Mouse (Mus musculus) stomach, postnatal 0 days (tissue): ENCODE measurements at regions not wholly inside any gene's neighbourhood (a gene's known extent, or its start where the extent isn't known, plus 50 kb on each side); places are given as distances from the start of the nearest gene placed in this dataset.

Experiments
- ATAC-seq: fragments of 200-750 bp; cut with Nextera tagmentation; 2 replicates; pipeline ENCODE4 v1.8.0; 2017; ENCODE audit not compliant: low FRiP score, low TSS enrichment
- DNase-seq: peaks from one replicate; pipeline ENCODE4 v3.0.0-alpha.2; 2016; ENCODE audit warnings: low spot score
- H3K27ac ChIP-seq: fragments of 300-500 bp; sonication (generic); replicated peaks from 2 replicates; pipeline ENCODE4 v1.5.1; 2014; ENCODE audit warnings: mild to moderate bottlenecking, control low read depth
- H3K27me3 ChIP-seq: fragments of 300-500 bp; sonication (generic); 2 replicates; pipeline ENCODE4 v1.6.1; 2014; ENCODE audit warnings: low read length; ENCODE audit not compliant: control insufficient read depth, insufficient read depth
- H3K36me3 ChIP-seq: fragments of 300-500 bp; sonication (generic); 2 replicates; pipeline ENCODE4 v1.6.1; 2014; ENCODE audit warnings: low read length, mixed read lengths; ENCODE audit not compliant: control insufficient read depth, insufficient read depth
- H3K4me1 ChIP-seq: fragments of 300-500 bp; sonication (generic); replicated peaks from 2 replicates; pipeline ENCODE4 v1.6.1; 2014; ENCODE audit warnings: antibody characterized with exemption; ENCODE audit not compliant: control insufficient read depth, insufficient read depth
- H3K4me2 ChIP-seq: fragments of 300-500 bp; sonication (generic); replicated peaks from 2 replicates; pipeline ENCODE4 v1.6.1; 2014; ENCODE audit warnings: low read depth, mild to moderate bottlenecking, control low read depth, moderate library complexity
- H3K4me3 ChIP-seq: fragments of 300-500 bp; sonication (generic); 2 replicates; pipeline ENCODE4 v1.5.1; 2014; ENCODE audit warnings: low read depth, low read length, control low read depth
- H3K9ac ChIP-seq: fragments of 300-500 bp; sonication (generic); 2 replicates; pipeline ENCODE4 v1.6.1; 2014; ENCODE audit warnings: mild to moderate bottlenecking, low read length, control low read depth, mixed read lengths
- H3K9me3 ChIP-seq: fragments of 300-500 bp; sonication (generic); 2 replicates; pipeline ENCODE4 v1.6.1; 2016; ENCODE audit warnings: low read length; ENCODE audit not compliant: control insufficient read depth
- CTCF ChIP-seq: IDR thresholded peaks from 2 replicates; pipeline ENCODE4 v1.5.1; 2016; ENCODE audit warnings: antibody characterized with exemption, low read depth, mild to moderate bottlenecking, moderate library complexity
- EP300 ChIP-seq: optimal IDR thresholded peaks from 2 replicates; pipeline ENCODE3; 2016; ENCODE audit warnings: antibody characterized with exemption
- WGBS: fragments of 180-500 bp; shearing (Covaris S2); extraction: QIAGEN DNeasy Blood & Tissue Kit; methylation state at CpG from one replicate; pipeline ENCODE4 v1.1.7; 2014; 5-methylcytosine and 5-hydroxymethylcytosine counted together

DNA sequence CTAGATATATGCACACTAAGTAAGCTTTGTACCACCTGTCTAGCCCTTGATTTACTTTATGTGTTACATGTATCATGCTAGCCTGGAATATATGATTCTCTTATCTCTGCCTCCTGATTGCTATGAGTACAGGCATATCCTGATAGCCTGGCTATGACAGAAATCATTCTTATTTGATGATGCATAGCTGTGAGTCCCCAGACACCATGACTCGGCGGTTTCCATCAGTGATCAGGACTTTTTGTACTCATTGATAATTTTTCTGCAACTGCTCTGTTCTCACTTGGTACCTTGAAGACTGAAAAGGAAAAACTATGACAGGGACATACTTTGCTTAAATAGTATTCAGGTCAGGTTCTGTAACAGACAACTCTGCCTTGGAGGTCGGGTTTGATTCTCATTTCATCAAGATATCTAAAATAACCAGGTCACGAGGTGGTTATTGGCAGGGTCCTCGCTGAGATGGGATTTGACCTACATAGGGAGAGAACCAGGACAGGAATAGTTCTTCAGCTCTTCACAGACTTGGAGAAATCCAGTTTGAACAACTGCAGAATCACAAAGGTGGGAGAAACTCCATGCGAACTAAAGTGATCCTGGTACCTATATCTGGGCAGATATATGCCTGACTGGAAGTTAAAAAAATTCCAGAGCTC, 320.2 kb upstream of the Ubash3b start:
- no peak for ATAC-seq
- no peak overlapping the region for H3K9ac ChIP-seq
- WGBS = 94% methylated on average over 6 of the region's 6 CpGs

DNA sequence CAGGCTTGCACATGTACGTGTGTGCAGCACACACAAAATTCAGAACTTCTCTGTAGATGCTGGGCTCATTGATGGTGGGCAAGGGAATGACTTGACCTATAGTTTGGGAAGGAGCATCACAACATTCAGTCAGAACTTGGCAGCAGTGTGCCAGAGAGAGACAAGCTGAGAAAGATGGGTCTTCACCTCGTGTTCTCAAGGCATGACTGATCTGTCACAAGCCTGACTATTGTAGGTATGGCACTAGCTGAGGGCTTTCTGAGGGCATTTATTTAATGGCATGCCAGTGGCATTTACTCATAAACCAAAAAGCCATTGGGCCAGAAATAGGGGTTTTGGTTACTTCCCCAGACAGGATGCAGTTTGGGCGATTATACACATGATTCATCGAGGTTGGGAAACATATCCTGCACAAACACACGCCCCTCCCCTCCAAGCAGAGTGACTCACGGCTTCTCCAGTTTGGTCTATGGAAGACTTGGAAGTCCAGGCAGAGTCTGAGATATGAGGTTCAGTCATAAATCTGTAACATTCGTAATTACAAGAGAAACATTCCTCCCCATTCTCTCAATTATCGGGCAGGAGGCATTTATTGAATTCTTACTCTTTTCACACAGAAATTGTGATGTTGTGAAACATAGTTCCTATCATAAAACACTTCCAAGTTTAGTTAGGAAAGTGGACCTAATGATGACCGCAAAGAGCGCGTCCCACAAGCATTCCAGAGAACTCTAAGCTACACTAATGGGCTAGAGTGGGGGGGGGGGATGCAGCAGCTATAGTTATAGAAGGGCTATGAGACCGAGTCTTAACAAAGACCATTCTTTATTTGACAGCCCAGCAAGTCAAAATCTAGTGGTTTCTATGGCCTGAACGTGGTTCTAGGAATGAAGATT, 318.6 kb upstream of the Ubash3b start:
- no peak overlapping the region for H3K4me2 ChIP-seq
- no peaks in the 10 kb centered on the region for H3K36me3 ChIP-seq
- DNase-seq (peak; percentile 23), ATAC-seq (peak; percentile 47; the same call in 1 of the 2 replicates)
- no peak overlapping the region for H3K4me3 ChIP-seq
- no peaks in the 10 kb centered on the region for H3K9me3 ChIP-seq
- no peak overlapping the region for H3K9ac ChIP-seq
- no peak for TF ChIP-seq EP300
- TF ChIP-seq CTCF = no peak
- H3K4me1 ChIP-seq = 0 out of 2 replicates have a peak, but pooled peaks cover under 1% of the 10 kb centered on the region
- no peak overlapping the region for H3K27ac ChIP-seq
- WGBS = 64% methylated on average over 13 of the region's 13 CpGs
- no peaks in the 10 kb centered on the region for H3K27me3 ChIP-seq

More for the DNA sequence above, 320.2 kb upstream of the Ubash3b start:
- DNase-seq = no peak
- H3K4me2 ChIP-seq = no peak overlapping the region
- no peak for TF ChIP-seq CTCF
- TF ChIP-seq EP300 = no peak
- no peaks in the 10 kb centered on the region for H3K36me3 ChIP-seq
- no peak overlapping the region for H3K27ac ChIP-seq
- H3K4me3 ChIP-seq = no peak overlapping the region
- H3K9me3 ChIP-seq = no peaks in the 10 kb centered on the region
- no peaks in the 10 kb centered on the region for H3K27me3 ChIP-seq
- no peaks in the 10 kb centered on the region for H3K4me1 ChIP-seq

DNA sequence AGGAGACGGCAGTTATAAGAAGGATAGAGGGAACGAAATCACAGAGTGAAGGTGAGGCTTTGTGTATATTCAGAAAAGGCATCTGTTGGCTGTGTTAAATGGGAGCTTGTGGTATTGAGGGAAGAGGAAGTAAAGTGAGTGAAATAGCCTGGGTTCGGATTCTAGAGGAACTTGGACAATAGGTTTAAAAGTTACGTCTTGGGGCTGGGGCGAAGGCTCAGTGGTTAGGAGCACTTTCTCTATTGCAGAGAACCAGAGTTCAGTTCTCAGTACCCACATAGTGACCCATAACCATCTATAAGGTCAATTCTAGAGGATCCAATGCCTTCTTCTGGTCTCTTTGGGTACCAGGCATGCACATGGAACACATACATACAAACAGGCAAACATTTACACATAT, 317.6 kb upstream of the Ubash3b start:
- no peak for TF ChIP-seq CTCF
- TF ChIP-seq EP300 = no peak
- no peak overlapping the region for H3K9ac ChIP-seq
- 89% methylated on average over 5 of the region's 5 CpGs for WGBS
- DNase-seq (no peak), ATAC-seq (no peak)
- no peak overlapping the region for H3K4me3 ChIP-seq
- no peaks in the 10 kb centered on the region for H3K27me3 ChIP-seq
- no peaks in the 10 kb centered on the region for H3K9me3 ChIP-seq
- H3K27ac ChIP-seq = no peak overlapping the region
- no peaks in the 10 kb centered on the region for H3K36me3 ChIP-seq
- peaks cover 3% of the 10 kb centered on the region; the same call in 1 of the 2 replicates for H3K4me1 ChIP-seq
- no peak overlapping the region for H3K4me2 ChIP-seq

DNA sequence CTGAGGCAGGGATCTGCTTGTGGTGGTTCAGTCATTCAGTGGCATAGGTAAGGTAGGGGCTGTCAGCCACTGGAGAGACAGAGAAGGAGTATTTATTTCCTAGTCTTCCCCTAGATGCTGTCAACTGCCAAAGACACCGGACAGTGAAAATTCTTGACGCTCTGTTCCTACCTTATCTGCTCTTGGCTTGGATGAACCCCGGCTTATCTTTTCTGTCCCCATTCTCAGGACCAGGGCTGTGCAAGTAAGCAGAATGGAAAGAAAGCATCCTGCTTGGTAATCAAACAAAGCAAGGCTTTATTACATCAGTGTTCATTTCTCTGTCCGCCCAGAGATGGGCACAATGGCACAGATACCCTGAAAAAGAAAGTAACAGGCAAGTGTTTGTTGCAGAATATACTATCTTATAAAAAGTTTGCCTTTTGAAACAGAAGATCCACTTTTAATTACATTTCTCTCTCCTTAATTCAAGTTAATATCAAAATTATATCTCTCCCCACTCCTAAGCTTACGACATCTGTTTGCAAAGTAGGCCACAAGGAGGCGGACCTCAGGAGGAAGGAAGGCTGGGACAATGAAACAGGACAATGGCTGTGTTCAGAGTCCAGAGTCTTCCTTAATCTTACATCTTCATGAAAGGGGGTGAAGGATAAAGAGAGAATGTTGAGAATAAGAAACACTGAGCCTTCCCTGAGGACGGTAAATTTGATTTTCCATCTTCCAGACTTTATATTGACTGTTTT, 316.8 kb upstream of the Ubash3b start:
- DNase-seq (no peak), ATAC-seq (no peak)
- H3K27me3 ChIP-seq = no peaks in the 10 kb centered on the region
- H3K9me3 ChIP-seq = no peaks in the 10 kb centered on the region
- H3K27ac ChIP-seq = no peak overlapping the region
- WGBS = 87% methylated on average over 7 of the region's 7 CpGs
- H3K4me2 ChIP-seq = no peak overlapping the region
- TF ChIP-seq CTCF (peak; percentile 47), EP300 (no peak)
- H3K9ac ChIP-seq = no peak overlapping the region
- no peaks in the 10 kb centered on the region for H3K36me3 ChIP-seq
- peaks cover 3% of the 10 kb centered on the region; the same call in 1 of the 2 replicates for H3K4me1 ChIP-seq
- H3K4me3 ChIP-seq = no peak overlapping the region

DNA sequence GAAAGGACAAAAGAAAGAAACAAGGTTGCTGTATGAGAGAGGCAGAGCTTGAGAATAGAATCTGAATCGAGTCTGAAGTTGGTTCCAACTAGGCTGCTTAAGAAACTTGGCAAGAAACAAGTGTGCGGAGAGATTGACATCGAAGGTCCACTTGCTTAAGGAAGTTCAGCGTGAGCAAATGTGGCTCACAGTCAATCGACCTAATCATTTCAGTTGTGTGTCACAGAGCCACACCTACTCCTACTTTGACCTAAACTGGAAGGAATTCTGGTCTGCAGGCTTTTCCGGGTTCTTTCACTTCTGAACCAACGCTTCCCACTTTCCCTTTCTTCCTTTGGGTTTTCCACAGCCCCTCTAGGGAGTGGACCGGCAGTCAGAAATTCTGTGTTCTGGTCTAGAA, 313.8 kb upstream of the Ubash3b start:
- ATAC-seq (peak; percentile 80), DNase-seq (peak; percentile 35)
- Histone ChIP-seq H3K4me1 (peaks cover 3% of the 10 kb centered on the region; the same call in 1 of the 2 replicates), H3K27ac (peak overlapping the region; percentile 83), H3K4me2 (peak overlapping the region; percentile 50), H3K4me3 (peak overlapping the region; percentile 23), H3K9me3 (no peaks in the 10 kb centered on the region), H3K27me3 (no peaks in the 10 kb centered on the region), H3K9ac (peak overlapping the region; percentile 38), H3K36me3 (no peaks in the 10 kb centered on the region)
- 27% methylated on average over 8 of the region's 8 CpGs for WGBS
- TF ChIP-seq CTCF (no peak), EP300 (no peak)
